Mouse (Mus musculus): Measurements from ENCODE around the gene Hgfac. TPM values are rescaled to one million over a fixed set of nuclear protein-coding genes. Genes with fewer than 3 reads are reported as not detected.

Gene Hgfac
- not detected for polyA plus RNA-seq (2017; shearing (Covaris generic))

DNA sequence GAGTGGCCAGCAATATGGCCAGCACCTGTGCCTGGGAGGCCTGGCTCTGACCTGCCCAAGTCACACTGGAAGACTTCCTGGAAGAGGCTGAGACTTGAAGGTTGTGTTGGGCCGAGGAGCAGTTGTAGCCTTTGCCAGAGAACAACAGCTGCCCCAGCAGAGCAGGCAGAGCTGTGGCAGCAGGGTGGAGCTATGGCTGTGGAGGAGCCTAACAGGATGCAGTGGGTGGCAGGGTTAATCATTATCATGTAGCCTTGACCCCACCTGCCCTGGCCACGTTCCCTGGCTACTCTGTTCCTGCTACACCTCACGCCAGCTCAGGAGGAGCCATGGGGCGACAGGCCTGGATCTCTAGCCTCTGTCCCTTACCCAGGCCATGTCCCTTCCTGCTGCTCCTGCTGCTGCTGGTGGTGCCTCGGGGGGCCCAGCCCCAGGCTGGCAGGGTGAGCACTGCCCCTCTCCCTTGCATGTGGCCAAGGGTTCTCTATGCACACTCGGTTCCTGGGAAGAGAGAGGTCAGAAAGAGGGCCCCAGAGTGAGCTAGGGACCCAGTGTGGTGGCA lies at the start of gene Hgfac:
Gene Hgfac, plus strand, starts transcription at position 242 of the 562 bp plus-strand sequence.

DNA sequence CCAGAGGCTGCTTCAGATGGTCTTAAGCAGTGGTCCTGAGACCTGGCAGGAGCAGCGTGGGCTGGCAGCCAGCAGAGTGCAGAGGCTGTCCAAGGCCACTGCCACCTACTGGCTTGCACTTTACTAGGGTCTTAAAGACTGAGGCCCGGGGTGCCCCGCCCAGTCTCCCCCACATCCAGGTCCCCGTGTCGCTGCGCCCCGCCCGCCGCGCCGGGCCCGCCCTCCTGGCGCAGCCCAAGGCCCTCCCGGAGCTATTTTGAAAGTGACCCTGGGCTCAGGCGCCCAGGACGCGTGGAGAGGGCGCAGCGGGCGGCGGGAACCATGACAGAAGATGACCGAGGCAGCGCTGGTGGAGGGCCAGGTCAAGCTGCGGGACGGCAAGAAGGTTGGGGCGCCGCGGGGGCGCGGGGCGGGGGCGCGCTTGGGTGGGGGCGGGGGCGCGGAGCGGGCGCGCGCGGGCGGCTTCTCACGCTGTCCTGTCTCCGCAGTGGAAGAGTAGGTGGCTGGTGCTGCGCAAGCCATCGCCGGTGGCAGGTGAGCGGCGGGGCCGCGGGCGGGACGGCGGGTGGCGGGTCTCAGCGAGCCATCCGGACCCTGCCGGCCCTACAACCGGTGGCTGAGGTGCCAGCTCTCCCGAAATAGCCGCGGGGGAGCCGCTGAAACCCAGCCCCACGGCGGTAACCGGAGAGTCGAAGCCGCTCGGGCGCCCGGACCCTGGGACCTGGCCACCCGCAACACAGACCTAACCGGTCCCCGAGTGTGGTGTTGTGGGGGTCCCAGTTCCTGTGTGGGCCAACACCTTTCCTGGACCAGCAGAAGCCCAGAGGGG lies 15.5 kb downstream of the Hgfac start, which contains the start of gene Dok7:
Gene Dok7, plus strand, starts transcription at position 163 of the 829 bp plus-strand sequence.

Other genes starting within 250 kb of the Hgfac start
- not detected for gene Msantd1, start 133.5 kb upstream of the Hgfac start, polyA plus RNA-seq (2017; shearing (Covaris generic))
- 3.7 TPM for gene Rgs12, start 92.1 kb upstream of the Hgfac start, polyA plus RNA-seq (2017; shearing (Covaris generic))
- not detected for gene Dok7, start 15.3 kb downstream of the Hgfac start, polyA plus RNA-seq (2017; shearing (Covaris generic))
- gene Lrpap1, start 64.3 kb downstream of the Hgfac start, polyA plus RNA-seq (2017; shearing (Covaris generic)) = 63.4 TPM
- gene Adra2c, start 236.8 kb downstream of the Hgfac start, polyA plus RNA-seq (2017; shearing (Covaris generic)) = not detected

Data from effector memory CD4-positive, alpha-beta T cell, adult 5 months (primary cell).